ENCODE assay signal across 12 mouse cellular contexts in the genomic region with DNA sequence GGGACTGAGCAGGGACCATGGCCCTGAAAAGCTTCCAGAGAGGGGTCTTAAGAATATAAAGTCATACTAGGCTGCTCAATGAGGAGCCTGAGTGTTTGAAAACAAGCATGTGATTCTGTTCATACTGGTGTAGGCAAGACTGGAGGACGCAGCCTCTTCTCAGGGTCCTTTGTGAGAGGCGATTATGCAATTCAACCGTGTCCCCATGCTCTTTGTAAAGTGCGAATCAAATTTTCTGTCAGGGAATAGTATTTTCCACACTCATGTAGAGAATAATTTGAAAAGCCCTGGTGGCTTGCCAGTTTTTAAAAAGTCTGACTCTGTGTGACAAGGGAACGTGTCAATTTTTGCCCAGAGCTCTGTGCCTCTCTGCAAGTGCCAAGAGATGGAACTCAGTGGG.
DNase-seq lines count a peak whose midpoint lies in the region; ATAC-seq lines count a peak whose summit lies in the region.
"Had no signal": no experiment of that assay in that cellular context is flagged by ENCODE, and none has a peak within 500 bp of the region (broad histone marks: within the 10 kb centered on the region; RNA-seq: fewer than 3 reads in every experiment).

No protein-coding gene starts in this region.

- ATAC-seq in forebrain, embryonic 14.5 days = peak; percentile 5; the same call in 1 of the 2 replicates
- ATAC-seq in forebrain, embryonic 12.5 days (ENCODE audit: low FRiP score) = no peak
- peak; percentile 21; the same call in 1 of the 2 replicates for ATAC-seq in neural tube, embryonic 12.5 days (ENCODE audit: low FRiP score, low read depth)
- ATAC-seq: activated CD4-positive, CD25-positive, alpha-beta regulatory T cell, adult 4 months had no signal

- H3K4me2 ChIP-seq in forebrain, embryonic 14.5 days (ENCODE audit: low read length) = no peak overlapping the region
- H3K4me2 ChIP-seq in forebrain, embryonic 12.5 days = no peak overlapping the region
- H3K4me2 ChIP-seq in neural tube, embryonic 12.5 days (replicated peaks) = no peak overlapping the region
- H3K4me2 ChIP-seq: heart, embryonic 15.5 days; limb, embryonic 12.5 days had no signal

- H3K27me3 ChIP-seq in forebrain, embryonic 14.5 days (replicated peaks; ENCODE audit: control insufficient read depth, insufficient read depth, low read length) = no peaks in the 10 kb centered on the region
- no peaks in the 10 kb centered on the region for H3K27me3 ChIP-seq in forebrain, embryonic 12.5 days
- no peaks in the 10 kb centered on the region for H3K27me3 ChIP-seq in neural tube, embryonic 12.5 days (replicated peaks)
- peaks cover 25% of the 10 kb centered on the region; the same call in 1 of the 2 replicates for H3K27me3 ChIP-seq in midbrain, embryonic 10.5 days (ENCODE audit: low read depth, poor library complexity, severe bottlenecking)
- H3K27me3 ChIP-seq: heart, embryonic 15.5 days; limb, embryonic 12.5 days had no signal

- no peaks in the 10 kb centered on the region for H3K36me3 ChIP-seq in forebrain, embryonic 14.5 days (ENCODE audit: control insufficient read depth, insufficient read depth, low read length)
- H3K36me3 ChIP-seq in forebrain, embryonic 12.5 days (replicated peaks) = no peaks in the 10 kb centered on the region
- no peaks in the 10 kb centered on the region for H3K36me3 ChIP-seq in neural tube, embryonic 12.5 days
- no peaks in the 10 kb centered on the region for H3K36me3 ChIP-seq in midbrain, embryonic 10.5 days
- H3K36me3 ChIP-seq: heart, embryonic 15.5 days; limb, embryonic 12.5 days had no signal

- no peak overlapping the region for H3K4me3 ChIP-seq in forebrain, embryonic 14.5 days (ENCODE audit: low read depth, low read length)
- no peak overlapping the region for H3K4me3 ChIP-seq in forebrain, embryonic 12.5 days (replicated peaks)
- H3K4me3 ChIP-seq in neural tube, embryonic 12.5 days = no peak overlapping the region
- no peak overlapping the region for H3K4me3 ChIP-seq in midbrain, embryonic 10.5 days
- H3K4me3 ChIP-seq: heart, embryonic 15.5 days; limb, embryonic 12.5 days had no signal

- peaks cover 8% of the 10 kb centered on the region; the same call in 1 of the 2 replicates for H3K4me1 ChIP-seq in forebrain, embryonic 14.5 days (ENCODE audit: control insufficient read depth, insufficient read depth, low read length)
- H3K4me1 ChIP-seq in forebrain, embryonic 12.5 days = peaks cover 14% of the 10 kb centered on the region; the same call in 1 of the 2 replicates
- H3K4me1 ChIP-seq in neural tube, embryonic 12.5 days = peaks cover 7% of the 10 kb centered on the region; the same call in 1 of the 2 replicates
- H3K4me1 ChIP-seq in midbrain, embryonic 10.5 days = peaks cover 29% of the 10 kb centered on the region
- H3K4me1 ChIP-seq: heart, embryonic 15.5 days had no signal

- H3K9me3 ChIP-seq in forebrain, embryonic 14.5 days (replicated peaks; ENCODE audit: control insufficient read depth, low read length) = no peaks in the 10 kb centered on the region
- no peaks in the 10 kb centered on the region for H3K9me3 ChIP-seq in forebrain, embryonic 12.5 days
- no peaks in the 10 kb centered on the region for H3K9me3 ChIP-seq in neural tube, embryonic 12.5 days
- H3K9me3 ChIP-seq in midbrain, embryonic 10.5 days (replicated peaks) = no peaks in the 10 kb centered on the region
- H3K9me3 ChIP-seq: heart, embryonic 15.5 days; limb, embryonic 12.5 days had no signal

- DNase-seq in forebrain, embryonic 14.5 days (ENCODE audit: low spot score) = no peak
- no peak for DNase-seq in neural tube, embryonic 10.5 days (ENCODE audit: extremely low spot score, low spot score)
- DNase-seq in midbrain, embryonic 10.5 days (ENCODE audit: low spot score) = no peak
- no peak for DNase-seq in right cerebral cortex, postnatal 25 days
- no peak for DNase-seq in testis, postnatal 10 days (ENCODE audit: low spot score)
- DNase-seq in adrenal gland, postnatal 14 days = no peak
- DNase-seq: kidney, adult 11 months had no signal

- 47% methylated on average over 5 of the region's 5 CpGs for WGBS in forebrain, embryonic 14.5 days
- WGBS in forebrain, embryonic 12.5 days = 45% methylated on average over 5 of the region's 5 CpGs
- 33% methylated on average over 5 of the region's 5 CpGs for WGBS in neural tube, embryonic 12.5 days
- 52% methylated on average over 5 of the region's 5 CpGs for WGBS in midbrain, embryonic 10.5 days

- peak overlapping the region; percentile 27; the same call in 1 of the 2 replicates for H3K27ac ChIP-seq in forebrain, embryonic 14.5 days (ENCODE audit: low read depth, low read length)
- H3K27ac ChIP-seq in forebrain, embryonic 12.5 days = no peak overlapping the region
- no peak overlapping the region for H3K27ac ChIP-seq in neural tube, embryonic 12.5 days
- peak overlapping the region; percentile 55 for H3K27ac ChIP-seq in midbrain, embryonic 10.5 days (replicated peaks)
- H3K27ac ChIP-seq: heart, embryonic 15.5 days; limb, embryonic 12.5 days had no signal

- no peak overlapping the region for H3K9ac ChIP-seq in forebrain, embryonic 14.5 days (ENCODE audit: low read length)
- H3K9ac ChIP-seq in forebrain, embryonic 12.5 days = no peak overlapping the region
- no peak overlapping the region for H3K9ac ChIP-seq in neural tube, embryonic 12.5 days
- H3K9ac ChIP-seq: heart, embryonic 15.5 days; limb, embryonic 12.5 days had no signal

Comparison
In these comparisons a context has a peak if more than half of its experiments do, and no peak if none do; other contexts are left out.
1. H3K27ac ChIP-seq: peak in forebrain, embryonic 14.5 days (single experiment) and midbrain, embryonic 10.5 days (single experiment); none in forebrain, embryonic 12.5 days (single experiment) and neural tube, embryonic 12.5 days (single experiment).